Mouse (Mus musculus) thymus, postnatal 4 days (tissue): ENCODE results near the gene Gpa33.

Experiments used
- DNase-seq: peaks from one replicate; pipeline ENCODE4 v3.0.0; 2021

Gene Gpa33

DNA sequence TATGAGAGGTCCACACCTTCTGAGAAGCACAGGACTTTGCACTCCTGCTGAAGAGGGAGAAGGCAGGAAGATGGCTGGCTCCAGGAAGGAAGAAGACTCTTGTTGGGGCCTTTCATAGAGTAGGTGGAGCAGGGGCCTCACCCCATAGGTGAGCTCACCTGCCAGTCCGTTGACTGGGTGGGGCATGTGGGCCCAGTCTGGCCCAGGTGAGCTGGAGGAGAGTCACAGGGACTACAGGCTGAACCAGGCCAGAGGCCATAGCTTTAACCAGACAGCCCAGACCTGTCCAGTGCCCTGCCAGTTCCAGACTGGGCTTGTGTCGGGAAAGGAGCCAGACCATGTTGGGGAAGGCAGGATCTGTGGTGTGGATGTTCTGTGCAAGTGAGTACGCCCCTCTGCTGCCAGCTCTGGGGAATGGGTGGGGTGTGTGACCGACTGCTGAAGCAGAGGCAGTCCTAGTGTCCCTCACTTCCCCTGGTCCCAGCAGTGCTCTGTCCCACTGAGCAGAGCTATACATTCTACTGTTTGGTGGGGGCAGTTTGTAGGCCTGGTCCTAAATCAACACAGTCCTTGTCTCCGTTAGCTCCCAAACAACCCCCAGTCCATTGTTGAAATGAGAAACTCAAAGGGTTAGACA lies at the start of gene Gpa33:
TSS of gene Gpa33 (plus strand) at position 15 of the 637 bp plus-strand sequence.
- DNase-seq: no peak

DNA sequence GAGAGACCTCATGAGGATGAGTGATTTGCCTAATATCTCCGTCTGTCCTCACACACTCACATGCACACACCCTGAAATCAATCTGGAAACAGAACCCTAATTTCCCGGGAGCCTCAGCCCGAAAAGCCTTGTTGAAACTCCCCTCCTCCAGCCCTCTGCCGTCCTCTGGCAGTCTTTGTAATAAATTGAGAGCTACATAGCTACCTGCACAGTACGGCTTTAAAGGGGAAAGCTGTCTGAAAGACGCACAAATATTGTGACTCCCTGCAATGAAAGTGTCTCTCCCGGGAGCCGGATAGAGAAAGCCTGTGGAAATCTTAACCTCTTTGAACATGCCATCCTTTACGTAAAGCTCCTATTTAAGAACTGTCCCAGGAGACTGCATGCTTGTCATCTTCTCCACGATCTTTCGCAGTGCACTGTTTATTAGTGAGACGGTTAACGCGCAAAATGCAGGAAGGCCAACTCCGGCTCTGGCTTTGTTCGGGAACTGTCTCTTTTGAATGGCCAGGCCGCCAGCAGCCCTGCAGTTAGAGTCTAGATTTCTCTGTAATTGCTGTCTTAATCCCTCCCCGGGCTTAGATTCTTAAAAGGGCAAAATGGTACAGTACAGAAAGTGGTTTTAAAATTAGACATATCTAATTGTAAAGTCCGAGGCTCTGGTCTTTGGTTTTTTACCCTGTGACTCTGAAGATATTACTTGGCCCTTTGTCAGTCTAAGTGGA lies 41.4 kb upstream of the Gpa33 start:
- no peak for DNase-seq

DNA sequence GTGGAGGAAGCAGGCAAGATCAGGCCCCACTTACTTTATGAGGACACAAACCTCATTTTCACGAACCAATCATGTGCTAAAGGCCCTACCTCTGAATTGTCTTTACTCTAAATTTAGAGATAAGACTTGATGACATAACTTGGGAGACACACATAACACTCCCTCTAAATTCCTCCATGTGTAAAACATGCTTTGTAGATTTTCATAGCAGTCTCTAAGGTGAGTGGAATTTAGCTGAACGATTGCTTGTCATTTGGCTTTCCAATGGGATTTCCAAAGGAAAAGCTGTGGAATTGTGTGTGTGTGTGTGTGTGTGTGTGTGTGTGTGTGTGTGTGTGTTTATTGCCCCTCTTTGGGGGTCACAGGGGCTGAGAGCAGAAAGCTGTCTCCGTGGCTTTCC lies 40.7 kb upstream of the Gpa33 start:
- no peak for DNase-seq

DNA sequence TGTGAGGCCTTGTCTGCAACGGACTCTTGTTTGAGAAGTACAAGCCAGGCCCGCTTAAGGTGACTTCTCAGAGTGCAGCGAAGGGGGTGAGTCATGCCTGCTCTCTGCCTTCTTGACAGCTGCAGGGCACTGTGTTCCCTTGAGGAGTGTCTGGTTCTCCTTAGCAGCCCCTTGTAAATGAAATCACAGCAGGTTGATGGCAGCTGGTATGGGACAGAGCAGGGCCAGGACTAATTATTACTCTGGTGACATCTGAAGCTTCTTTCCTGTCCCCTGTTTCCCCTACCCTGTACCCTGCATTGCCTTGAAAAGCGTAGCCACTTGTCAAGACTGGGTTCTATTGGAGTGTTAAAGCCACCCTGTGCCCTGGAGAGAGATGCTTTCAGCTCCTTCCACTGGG lies 40.3 kb upstream of the Gpa33 start:
- no peak for DNase-seq

DNA sequence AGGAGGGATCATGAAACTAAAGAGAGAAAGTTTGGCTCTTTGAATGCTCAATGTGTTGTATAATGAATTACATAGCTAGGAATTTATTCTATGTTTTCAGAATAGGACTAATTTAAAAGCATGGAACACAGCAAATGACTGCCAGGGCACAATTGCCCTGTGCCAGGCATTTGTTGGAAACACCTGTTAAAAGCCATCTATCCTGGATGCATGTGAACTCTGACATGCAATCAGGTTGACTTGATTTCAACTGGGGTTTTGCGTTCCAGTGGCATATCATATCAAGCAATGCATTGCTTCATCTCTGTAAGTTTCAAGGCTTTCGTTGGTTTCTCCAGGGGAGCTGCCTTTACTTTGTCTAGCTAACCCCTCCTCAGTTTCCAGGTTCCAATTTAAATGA lies 39.7 kb upstream of the Gpa33 start:
- no peak for DNase-seq

DNA sequence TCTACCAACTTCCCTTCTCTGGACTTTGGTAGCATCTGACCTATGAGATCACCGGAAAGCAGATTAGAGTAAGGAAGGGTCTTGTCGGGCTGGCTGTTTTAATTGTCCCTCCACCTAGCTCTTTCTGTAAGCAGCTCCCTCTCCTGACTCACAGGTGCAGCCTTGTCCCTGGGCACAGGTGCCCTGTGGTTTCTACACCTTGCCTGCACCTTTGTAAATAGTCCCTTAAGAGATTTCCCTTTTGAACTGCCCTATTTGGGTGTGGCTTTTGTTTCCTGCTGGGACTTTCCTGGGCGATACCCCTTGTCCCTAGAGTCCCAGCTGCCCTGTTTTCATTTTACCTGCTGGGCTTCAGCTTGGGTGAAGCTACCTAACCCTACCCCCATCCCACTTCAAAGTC lies 35.6 kb upstream of the Gpa33 start:
- no peak for DNase-seq

DNA sequence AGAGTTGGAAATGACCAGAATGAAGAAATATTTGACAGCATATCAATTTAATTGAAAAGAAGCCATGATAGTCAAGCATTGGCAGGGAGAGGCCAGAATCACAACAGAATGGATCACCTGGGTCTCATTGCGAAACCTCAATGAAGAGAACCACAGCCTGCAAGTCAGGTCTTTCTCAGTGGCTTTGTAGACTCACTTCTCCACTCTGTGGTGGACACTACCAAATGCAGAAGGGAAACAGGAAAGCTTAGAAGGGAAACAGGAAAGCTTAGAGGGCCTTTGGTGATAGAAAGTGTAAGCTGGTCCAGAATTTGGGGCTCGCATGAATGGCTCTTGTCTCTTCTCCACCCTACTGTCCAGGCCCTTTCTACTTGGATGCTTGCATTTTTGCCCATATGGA lies 31.9 kb upstream of the Gpa33 start:
- DNase-seq: no peak

DNA sequence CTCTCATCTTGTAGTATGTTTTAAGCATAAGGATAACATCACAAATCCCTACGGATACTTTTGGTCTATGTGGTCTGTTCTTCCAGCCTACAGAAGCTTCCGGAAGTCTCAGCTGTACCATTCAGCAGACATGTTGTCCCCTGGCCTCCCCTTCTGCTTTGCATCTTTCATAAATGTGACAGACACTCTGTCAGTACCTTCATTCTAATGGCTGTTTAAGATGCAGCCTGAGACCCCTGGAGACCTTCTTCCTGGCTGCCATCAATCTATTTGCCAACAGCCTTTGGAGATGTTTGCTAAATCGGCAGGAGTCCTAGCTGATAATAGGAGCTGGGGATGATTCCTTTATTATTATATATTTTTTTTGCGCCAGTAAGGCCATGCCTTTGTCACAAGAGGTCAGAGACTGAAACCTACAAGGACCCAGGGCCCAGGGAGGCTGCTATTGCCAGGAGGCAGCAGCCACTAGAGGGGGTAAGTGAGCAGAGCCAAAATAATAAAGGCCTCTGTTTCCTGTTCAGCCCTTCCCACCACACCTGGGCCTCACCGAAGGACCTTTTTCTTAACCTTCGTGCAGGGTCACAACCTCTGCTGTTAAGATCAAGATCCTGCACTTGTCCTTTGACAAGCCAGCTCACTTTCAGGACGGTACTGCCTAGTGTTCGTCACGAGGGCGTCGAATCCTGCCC lies 27.0 kb upstream of the Gpa33 start:
- DNase-seq: peak; percentile 83

DNA sequence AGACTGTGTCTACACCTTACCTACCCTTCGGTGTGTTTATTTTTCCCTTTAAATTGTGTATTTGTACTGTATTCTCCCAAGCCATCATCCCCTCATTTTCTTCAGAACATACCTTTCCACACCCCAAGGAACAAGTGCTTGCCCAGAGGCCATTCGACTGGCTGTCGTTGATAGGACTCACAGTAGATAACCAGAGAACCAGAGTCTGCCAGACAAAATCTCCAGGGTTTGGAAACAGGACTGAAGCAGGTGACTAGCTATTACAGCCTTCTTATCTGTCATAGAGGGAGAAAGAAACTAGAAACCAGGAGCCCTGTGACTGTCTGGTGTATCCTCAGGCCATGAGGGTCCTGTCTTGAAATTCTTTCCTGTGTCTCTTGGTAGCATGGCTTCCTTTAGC lies 25.2 kb upstream of the Gpa33 start:
- no peak for DNase-seq

DNA sequence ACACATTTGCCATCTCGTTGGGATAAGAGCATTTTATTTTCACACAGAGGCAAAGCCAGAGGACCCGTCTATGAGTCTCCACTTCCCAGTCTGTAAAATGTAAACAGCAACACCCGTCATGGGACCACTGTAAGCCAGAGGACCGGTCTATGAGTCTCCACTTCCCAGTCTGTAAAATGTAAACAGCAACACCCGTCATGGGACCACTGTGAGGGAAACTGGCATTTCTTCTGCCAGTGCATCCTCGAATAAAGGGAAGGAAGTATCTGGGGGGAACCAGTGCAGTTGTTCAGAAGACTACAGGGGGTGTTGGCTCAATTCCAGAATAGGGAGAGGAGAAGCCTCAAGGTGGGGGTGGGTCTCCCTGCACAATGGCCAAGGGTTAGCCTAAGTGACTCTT lies 24.6 kb upstream of the Gpa33 start:
- DNase-seq: no peak

DNA sequence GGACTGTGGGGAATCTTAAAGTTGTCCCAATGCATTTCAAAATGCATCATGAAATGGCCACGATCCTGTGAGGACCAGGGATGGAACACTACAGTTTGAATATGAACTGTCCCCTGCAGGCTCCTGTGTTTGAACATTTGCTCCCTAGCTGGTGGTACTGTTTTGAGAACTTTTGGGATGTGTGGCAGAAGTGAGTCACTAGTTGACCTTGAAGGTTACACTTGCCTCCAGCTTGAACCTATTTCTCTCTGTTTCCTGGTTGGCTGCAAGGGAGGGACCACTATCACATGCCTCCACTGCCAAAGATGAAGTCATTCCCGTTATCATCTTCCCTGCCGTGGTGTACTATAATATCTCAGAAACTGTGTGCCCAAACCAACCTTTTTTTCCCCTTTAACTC lies 15.1 kb upstream of the Gpa33 start:
- DNase-seq: no peak

DNA sequence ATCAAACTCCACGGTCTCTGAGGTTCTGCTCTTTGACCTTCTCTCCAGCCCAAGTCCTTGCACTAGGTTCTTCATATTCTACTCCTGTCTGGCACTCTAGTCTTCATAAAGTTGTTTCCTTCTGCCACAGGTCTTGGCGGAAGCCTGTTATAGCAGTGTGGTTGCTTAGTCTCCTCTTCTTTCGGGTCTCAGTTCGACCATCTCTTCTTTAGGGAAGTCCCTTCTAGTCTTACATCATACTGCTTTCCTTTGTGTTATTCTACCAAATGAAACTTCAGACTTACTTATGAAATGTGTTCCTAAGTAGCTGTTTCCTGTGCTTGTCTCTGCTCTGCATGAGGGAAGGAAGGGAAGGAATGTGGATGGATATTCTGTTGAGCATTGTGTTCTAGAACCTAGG lies 14.3 kb upstream of the Gpa33 start:
- DNase-seq: no peak

DNA sequence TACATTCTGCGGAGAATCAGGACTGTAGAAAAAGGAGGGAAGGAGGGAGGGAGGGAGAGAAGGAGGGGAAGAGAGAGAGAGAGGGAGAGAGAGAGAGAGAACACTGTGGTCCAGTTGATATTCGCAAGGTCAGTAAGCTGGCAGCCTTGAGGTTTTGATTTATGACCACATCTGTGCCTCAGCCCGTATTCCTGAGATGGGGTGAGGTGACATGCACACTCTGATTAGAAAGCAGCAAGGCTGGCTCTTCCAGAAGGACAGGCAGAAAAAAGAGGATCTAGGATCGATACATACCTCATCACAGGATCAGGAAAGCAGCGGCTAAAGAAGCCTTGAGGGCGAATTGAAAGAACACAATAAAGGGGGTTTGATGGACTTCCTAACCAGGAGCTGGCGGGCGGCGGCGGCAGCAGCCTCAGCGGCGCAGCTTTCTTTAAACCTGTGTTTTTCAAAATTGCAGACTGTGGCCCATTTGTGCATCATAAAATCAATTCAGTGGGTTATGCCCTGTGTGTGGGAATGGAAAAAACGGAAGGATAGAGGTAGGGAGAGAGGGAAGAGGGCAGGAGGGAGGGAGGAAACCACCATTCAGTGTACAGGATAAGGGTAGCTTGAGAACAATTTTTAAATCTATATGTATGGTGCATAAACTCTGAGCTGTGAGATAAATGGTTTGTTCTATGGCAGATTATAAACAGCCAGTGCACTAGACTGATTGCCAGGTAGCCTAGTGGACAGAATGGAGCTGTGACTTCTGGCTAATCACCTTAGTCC lies 12.0 kb upstream of the Gpa33 start:
- DNase-seq: no peak

DNA sequence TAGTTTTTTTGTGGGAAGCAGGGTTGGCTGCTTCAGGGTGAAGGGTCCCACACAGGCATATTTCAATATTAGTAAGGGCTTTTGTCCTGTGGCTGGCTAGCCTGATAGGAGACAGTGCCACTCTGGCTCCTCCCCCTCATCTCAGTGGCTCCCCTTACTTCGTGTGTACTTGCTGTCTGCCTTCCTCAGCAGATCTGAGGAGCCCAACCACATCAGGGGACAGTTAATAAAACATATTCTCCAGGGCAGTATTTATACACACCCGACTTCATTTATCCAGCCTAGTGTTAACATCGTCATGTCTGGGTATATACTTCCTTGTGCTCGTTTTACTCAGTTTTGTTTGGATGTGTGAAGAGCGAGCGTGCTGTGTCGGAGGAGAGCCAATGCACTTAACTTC lies 7.9 kb upstream of the Gpa33 start:
- DNase-seq: no peak

DNA sequence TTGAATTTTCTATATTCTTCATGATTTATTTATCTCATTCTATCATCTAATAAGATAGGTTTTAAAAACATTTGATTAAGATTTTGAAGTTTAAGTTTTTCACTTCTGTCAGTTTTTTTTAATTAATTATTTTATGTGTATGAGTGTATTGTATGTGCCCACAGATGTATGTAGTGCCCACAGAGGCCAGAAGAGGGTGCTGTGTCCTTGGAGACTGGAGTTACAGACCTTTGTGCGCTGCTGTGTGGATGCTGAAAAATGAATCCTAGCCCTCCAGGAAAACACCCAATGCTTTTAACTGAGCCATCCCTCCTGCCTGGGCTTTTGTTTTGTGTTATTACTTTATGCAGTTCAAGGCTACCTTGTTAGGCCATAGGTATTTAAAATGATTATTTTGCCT lies 7.0 kb upstream of the Gpa33 start:
- DNase-seq: no peak

DNA sequence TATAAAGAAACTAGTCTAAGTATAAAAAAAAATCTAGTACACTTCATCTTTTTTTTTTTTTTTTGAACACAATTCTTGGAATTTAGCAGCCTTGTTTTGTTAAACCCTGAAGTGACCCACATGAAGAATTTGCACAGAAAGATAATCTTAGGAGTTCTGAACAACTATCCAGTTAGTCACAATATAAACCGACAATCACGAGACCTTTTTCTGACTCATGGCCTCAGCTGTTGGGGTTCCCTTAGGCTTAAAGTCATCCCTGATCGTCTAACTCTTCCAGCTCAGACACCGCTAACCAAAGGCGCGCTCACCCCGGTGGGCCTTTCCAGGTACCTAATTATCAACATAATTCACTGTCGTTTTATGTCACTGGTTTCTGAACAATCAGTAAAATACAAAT lies 6.3 kb upstream of the Gpa33 start:
- no peak for DNase-seq

DNA sequence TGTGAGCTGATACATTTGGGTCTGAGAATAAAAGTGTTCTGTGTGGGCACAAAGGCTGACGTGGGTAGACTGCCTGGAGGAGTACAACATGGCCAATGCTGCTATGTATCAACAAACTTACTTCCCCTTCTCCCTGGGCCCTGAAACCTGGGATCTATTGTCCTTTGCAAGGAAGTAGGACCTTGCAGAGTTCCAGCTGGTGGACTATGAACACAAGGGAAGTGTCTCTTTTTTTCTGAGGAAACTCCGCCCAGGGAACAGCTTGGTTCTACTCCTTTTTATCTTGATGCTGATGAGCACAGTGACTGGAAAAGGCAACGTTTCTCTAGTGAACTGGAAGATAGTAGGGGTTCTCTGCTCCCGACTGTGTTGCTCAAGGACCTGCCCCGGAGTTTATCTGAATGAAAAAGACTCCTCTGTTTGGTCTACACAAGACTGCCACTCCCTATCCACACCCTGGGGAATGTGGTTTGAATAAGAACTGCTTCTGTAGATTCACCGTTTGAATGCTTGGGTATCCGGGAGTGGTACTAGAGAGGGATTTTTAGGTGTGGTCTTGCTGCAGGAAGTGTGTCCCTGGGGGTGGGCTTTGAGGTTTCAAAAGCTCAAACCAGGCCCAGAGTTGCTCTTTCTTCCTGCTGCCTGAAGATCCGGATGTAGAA lies 5.0 kb upstream of the Gpa33 start:
- DNase-seq: no peak

DNA sequence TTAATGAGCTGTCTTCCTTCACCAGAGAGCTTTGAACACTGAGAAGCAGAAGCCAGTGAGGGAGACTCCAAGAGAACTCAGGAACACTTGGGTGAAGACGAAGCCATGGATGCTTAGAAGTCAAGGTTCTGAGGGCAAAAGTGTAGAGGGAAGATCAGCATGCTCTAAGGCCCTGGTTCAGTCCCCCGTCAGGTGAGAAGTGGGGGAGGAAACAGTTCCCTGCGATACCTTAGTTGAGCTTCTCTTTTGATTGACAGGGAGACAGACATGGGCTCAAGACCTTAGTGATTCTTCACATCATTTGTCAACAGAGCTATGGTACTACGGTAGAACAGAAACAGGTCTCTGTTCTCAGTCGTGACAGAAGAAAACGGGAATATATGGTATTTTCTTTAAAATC lies 3.7 kb upstream of the Gpa33 start:
- no peak for DNase-seq

DNA sequence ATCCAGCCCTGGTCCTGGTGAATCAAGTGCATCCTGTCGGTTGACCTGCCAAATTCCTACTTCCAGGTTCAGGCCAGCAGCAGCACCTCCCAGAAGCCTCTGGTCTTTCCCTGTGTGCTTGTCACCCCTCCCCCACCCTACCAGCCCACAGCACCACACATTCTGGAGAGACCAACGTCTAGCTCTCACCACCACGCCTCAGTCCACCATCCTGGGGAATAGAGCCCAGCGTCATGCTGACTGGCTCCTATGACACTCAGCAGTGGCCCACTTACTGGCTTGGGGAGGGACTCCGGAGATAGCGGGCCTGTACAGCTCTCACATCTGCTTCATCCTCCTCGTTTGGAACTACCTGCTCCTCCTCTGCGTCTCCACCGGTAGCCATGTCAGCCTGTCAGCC lies 3.2 kb upstream of the Gpa33 start:
- no peak for DNase-seq

DNA sequence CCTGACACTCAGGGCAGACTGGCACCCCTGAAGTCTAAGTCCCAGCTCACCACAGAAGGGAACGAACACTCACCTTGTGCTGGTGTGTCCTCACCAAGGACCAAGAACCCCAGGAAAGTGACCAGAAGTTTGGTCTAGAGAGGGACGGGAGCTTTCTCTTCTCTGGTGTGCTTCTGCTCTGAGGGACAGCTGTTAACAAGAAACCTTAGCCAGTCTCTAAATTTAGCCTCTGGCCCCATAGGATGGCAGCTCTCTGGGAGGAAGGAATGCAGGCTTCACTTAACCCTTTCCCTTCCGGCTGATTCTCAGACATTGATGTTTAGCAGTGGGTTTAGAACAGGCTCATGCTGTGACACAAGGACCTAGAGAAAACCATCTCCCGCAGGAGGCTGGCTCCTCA lies 2.3 kb upstream of the Gpa33 start, which contains the start of gene Dusp27:
TSS of gene Dusp27 (minus strand) at position 204 of the 400 bp plus-strand sequence.
- no peak for DNase-seq

DNA sequence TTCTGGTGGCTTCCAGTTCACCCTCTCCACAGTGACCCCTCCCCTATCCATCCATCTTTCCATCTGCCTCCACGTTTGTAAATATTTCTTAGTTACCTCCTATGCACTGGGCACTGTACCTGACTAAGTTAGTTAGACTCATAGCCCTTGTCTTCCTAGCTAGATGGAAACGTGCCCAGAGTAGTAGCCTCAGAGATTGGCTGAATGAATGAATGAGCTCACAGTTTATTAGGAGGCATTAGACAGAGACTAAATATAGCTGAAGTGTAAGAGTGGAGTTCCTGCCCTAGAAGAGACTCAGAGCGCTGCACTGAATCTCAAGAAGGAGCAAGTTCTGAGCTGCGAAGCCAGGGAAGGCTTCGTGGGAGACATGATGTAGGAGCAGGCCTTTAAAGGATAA lies 1.5 kb upstream of the Gpa33 start:
- no peak for DNase-seq

DNA sequence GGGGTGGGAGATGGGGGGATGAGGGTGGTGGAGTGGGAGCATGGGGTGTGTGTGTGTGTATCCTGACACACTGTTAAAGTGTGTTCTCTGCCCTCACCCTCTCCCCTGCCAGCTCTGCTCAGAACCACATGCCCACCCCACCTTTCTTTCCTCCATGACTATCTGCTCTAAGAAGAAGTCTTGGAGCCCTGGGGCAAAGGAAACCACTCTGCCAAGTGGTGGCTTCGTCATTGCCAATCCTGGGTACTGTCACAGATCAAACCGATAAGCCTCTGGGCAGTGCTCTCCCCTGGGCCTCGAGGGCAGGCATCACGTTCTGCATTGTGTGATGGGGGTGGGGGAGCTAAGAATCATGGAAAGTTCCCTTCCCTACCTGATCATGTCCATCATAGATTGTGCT lies 2.3 kb downstream of the Gpa33 start:
- DNase-seq: no peak
